Mouse (Mus musculus) liver, adult 2 months (tissue): ENCODE results near the gene Lce3c.

ENCODE experiments used
- CTCF ChIP-seq: fragments of 200-500 bp; IDR thresholded peaks from 2 replicates; pipeline ENCODE4 v1.5.1; 2011; ENCODE audit warnings: low read depth, low read length, control low read depth
- POLR2A ChIP-seq: fragments of 200-500 bp; IDR thresholded peaks from 2 replicates; pipeline ENCODE4 v1.6.1; 2011; ENCODE audit warnings: low read length, control low read depth; ENCODE audit not compliant: insufficient read depth; ENCODE audit errors: extremely low read depth

DNA sequence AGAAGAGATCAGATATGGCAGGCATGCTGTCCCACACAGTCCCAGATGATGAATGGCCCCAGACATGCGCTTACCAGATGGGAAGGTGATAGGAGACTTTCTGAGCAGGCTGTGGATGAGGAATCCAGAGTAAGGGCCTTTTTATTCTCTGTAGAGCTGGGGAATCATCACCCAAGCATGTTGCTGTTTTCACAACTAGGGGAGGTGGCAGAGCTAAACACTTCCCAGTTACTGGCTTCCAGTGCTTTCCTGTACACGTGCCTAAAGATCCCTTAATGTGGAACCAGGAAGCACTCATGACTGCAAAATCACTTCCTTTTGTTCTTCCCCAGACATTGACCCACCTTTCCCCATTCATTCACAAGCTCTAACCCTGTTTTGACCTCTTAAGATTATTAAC is 18.2 kb upstream of the Lce3c start, which contains the start of gene Lce3a:
- no peak for TF ChIP-seq CTCF
- TF ChIP-seq POLR2A: no peak
